Mouse (Mus musculus): ENCODE data around the gene 1700025G04Rik.

DNA sequence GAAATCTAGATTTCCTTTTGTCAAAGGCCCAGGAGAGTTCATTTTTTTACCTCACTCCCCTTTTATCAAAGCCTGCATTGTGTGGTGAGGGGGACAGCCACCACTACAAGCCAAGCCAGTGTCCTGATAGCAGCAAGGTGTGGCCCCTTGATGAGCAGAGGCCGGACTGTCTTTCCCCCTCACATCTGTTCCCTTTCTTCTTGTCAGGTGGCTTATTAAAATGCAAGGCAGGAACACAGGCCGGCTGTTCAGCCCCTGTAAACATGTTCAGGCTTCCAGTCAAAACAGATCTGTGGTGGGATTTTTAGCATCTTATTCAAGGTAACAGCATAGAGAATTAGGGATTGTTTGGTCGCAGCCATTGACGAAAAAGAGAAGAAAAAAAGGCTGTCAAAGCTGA lies 105.9 kb downstream of the 1700025G04Rik start:
- TF ChIP-seq CTCF (IDR thresholded peaks at IDR 0.05; ENCODE audit: insufficient read depth, low read length) (no peak), POLR2A (IDR thresholded peaks at IDR 0.05; ENCODE audit: borderline replicate concordance, extremely low read depth, low read depth, low read length) (no peak)
